Mouse (Mus musculus): ENCODE results near the gene Itsn1. TPM values are rescaled to one million over a fixed set of nuclear protein-coding genes. Genes with fewer than 3 reads are reported as not detected.

Itsn1 gene
- polyA plus RNA-seq, 1 experiment from 2014 or later: 60.2 TPM

DNA sequence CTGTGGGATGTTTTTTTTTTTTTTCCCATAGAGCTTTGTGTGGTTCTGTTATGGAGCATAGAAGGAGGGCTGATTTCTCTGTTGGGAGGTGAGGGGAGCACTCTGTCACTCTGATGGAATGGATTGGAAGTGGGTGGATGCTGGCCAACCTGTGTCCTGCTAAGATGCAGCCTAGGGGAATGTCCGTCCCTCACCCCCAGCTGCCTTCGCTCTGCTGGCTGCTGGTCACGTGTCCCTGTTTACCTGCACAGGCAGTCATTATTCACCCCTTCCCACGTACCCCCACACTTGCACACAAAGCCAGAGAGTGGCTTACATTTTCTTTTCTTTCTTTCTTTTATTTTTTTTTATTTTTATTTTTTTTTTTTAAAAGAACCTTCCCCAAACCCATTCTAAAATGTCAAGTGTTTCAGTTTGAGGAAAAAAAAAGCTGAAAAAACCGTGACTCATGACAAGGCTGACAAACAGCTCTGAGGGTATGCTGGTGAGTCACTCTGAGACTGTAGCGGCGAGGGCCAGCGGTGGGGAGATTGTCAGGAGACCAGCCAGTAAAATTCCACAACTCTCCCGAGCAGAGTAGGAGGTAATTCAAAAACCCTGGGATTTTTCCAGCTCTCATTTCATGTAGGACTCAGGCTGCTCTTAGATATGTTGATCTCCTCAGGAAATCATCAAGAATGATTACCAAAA is 233.3 kb downstream of the Itsn1 start:
- no peaks in the 10 kb centered on the region for H3K27me3 ChIP-seq
- peak overlapping the region; percentile 48 for H3K4me2 ChIP-seq
- no peaks in the 10 kb centered on the region for H3K36me3 ChIP-seq
- H3K4me3 ChIP-seq: peak overlapping the region; percentile 0; the same call in 1 of the 2 replicates
- H3K4me1 ChIP-seq (replicated peaks): peaks cover 31% of the 10 kb centered on the region
- no peaks in the 10 kb centered on the region for H3K9me3 ChIP-seq
- H3K27ac ChIP-seq (replicated peaks): peak overlapping the region; percentile 94
- WGBS: 3% methylated on average over 9 of the region's 9 CpGs
- ATAC-seq (ENCODE audit: low FRiP score, low read depth): peak; percentile 63; the same call in 1 of the 2 replicates
- no peak overlapping the region for H3K9ac ChIP-seq

DNA sequence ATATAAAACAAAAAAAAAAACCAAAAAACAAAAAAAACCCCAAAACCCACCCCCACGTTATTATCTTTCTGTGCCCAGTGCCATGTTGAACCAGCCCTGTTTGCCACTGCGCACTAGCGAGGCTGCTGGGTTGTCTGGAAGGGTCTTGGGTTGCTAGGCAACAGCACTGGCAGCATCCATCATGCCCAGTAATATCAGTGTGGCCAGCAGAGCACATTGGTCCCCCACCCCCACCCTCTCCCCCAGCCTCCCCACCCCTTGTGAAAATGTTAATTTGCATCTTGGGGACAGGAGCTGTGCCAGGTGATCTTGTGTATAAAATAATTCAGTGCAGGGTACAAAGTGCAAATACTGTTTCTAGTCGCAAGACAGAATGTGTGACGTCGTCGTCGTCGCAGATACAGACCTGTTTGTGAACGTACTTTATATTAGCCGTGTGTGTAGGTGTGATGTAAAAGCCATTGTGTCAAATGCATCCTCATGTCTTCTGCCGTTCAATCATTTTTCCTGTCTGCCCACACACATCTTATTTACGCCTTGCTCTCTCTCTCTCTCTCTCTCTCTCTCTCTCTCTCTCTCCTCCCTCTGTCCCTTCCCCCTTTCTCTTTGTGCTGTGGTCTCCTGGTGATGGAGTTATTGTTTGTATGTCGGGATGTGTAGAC is 233.9 kb downstream of the Itsn1 start:
- Histone ChIP-seq H3K9me3 (no peaks in the 10 kb centered on the region), H3K36me3 (no peaks in the 10 kb centered on the region), H3K4me2 (peak overlapping the region; percentile 48), H3K4me1 (replicated peaks) (peaks cover 31% of the 10 kb centered on the region), H3K4me3 (peak overlapping the region; percentile 0; the same call in 1 of the 2 replicates), H3K9ac (no peak overlapping the region), H3K27ac (replicated peaks) (peak overlapping the region; percentile 94), H3K27me3 (no peaks in the 10 kb centered on the region)
- WGBS: 11% methylated on average over 14 of the region's 14 CpGs
- ATAC-seq (ENCODE audit: low FRiP score, low read depth): peak; percentile 97

DNA sequence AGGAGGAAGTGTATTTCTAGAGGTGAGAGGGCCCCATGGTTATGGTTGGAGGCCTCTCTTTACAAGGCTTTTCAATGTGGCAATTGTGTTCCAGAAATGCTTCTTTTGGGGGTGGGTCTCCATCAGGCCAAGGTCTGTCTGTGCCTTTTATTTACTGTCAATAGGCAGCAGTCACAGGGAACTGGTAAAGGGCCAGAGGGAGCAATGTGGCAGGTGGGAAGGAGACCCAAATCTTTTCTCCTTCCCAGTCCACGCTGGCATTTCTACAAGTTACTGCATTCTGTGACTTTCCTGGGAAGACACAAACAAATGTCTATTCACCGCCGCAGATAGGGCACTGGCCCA is 234.4 kb downstream of the Itsn1 start:
- Histone ChIP-seq H3K36me3 (no peaks in the 10 kb centered on the region), H3K27me3 (no peaks in the 10 kb centered on the region), H3K4me1 (replicated peaks) (peaks cover 31% of the 10 kb centered on the region), H3K9ac (no peak overlapping the region), H3K9me3 (no peaks in the 10 kb centered on the region), H3K4me3 (no peak overlapping the region), H3K4me2 (no peak overlapping the region), H3K27ac (replicated peaks) (peak overlapping the region; percentile 94)
- 0 out of 2 replicates have a peak, but pooled peaks have one; percentile 7 for ATAC-seq (ENCODE audit: low FRiP score, low read depth)
- WGBS: 40% methylated on average over 3 of the region's 3 CpGs

DNA sequence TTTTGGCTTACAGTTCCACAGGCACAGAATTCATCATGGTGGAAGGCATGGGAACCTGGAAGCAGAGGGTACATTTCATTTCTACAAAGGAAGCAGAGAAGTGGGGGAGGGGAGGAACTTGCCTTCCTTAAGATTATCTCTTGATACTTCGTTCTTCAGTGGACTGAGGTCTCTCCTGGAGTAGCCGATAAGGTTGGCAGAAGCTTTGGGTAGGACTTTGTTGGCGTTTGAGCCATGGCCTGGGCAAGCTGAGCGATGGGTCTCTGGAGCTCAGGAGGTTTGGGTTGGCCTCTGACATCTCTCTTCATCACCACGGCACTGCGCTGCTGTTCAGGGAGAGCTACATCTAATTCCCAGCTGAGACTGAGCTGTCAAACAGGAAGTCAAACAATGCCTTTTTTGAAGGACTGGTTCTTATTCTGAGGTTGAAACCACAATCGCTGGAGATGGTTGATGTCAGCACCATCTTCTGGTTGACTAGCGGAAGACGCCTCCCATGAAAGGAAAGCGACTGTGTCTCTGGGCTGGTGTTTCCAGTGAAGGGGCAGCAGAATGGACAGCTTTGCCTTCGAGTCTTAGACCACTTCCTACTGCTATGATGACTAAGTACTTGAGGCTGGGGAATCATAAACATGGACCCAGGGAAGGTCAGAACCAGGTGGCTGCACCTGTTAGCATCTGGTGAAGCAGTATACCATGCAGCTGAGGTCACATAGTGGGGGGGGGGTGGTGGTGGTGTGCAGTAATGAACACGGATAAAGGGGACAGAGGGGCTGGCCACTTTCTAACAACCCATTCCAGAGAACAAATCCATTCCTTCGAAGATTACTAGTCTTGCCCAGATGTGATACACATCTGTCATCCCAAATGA is 235.5 kb downstream of the Itsn1 start:
- Histone ChIP-seq H3K9ac (no peak overlapping the region), H3K36me3 (no peaks in the 10 kb centered on the region), H3K4me1 (replicated peaks) (peaks cover 31% of the 10 kb centered on the region), H3K4me2 (no peak overlapping the region), H3K4me3 (no peak overlapping the region), H3K27me3 (no peaks in the 10 kb centered on the region), H3K27ac (replicated peaks) (peak overlapping the region; percentile 94), H3K9me3 (no peaks in the 10 kb centered on the region)
- ATAC-seq (ENCODE audit: low FRiP score, low read depth): no peak
- 84% methylated on average over 13 of the region's 13 CpGs for WGBS

DNA sequence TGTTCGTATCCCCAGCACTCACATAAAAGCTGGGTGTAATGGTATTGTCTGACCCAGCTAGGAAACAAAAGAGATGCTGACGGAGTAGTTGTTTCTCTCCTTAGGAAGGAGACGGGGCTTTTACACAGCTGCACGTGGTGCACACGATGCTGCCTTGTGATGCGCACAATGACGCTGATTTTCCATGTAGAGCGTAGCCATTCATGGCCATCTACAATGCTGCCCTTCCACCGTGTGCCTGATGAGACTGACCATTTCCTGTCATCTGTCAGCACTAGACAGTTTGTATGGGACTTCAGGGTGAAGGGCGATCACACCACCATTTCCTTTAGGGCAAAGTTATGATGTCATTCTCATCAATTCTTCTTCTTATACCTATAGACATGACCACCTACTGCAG is 239.6 kb downstream of the Itsn1 start:
- ATAC-seq (ENCODE audit: low FRiP score, low read depth): no peak
- no peak overlapping the region for H3K27ac ChIP-seq (replicated peaks)
- no peaks in the 10 kb centered on the region for H3K27me3 ChIP-seq
- H3K9me3 ChIP-seq: no peaks in the 10 kb centered on the region
- H3K4me2 ChIP-seq: no peak overlapping the region
- H3K9ac ChIP-seq: no peak overlapping the region
- H3K4me3 ChIP-seq: no peak overlapping the region
- no peaks in the 10 kb centered on the region for H3K36me3 ChIP-seq
- WGBS: 58% methylated on average over 10 of the region's 10 CpGs
- H3K4me1 ChIP-seq (replicated peaks): peaks cover 11% of the 10 kb centered on the region

DNA sequence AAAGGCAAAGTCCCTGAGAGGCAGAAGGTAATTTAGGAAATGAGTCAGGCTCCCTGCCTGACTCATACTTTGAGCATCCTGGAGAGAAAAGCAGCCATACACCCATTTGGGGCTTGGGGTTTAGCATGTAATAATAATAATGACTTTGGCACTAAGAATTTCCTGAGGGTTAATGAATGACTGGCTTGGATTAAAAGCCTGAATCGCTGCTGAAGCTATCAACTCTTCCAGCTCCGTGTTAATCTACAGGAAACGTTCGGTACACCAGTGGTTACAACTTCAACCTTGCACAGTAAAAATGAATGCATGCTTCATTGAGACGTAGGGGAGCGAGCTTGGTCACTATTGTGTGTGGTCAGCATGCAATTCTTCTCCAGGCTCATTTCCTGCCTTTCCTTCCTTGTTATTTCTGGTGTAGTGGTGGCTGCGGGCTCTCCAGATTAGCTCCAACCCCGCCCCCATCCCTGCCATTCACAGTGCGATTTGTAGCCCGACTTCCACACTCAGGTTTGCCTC is 240.5 kb downstream of the Itsn1 start:
- no peaks in the 10 kb centered on the region for H3K36me3 ChIP-seq
- no peak overlapping the region for H3K27ac ChIP-seq (replicated peaks)
- H3K9ac ChIP-seq: no peak overlapping the region
- WGBS: 54% methylated on average over 10 of the region's 10 CpGs
- no peaks in the 10 kb centered on the region for H3K27me3 ChIP-seq
- no peaks in the 10 kb centered on the region for H3K9me3 ChIP-seq
- H3K4me1 ChIP-seq (replicated peaks): 0 out of 2 replicates have a peak, but pooled peaks cover 3% of the 10 kb centered on the region
- H3K4me2 ChIP-seq: no peak overlapping the region
- ATAC-seq (ENCODE audit: low FRiP score, low read depth): no peak
- H3K4me3 ChIP-seq: no peak overlapping the region

Small RNA genes lying within 50 kb of the gene (microRNA-seq; reads per million reads assigned to microRNA genes)
- not detected for gene Gm27773

Other genes with a start within 250 kb of the Itsn1 start
- gene Ifnar1, start 244.0 kb upstream of the Itsn1 start, polyA plus RNA-seq (2015; fragmentation: Nextera tagmentation; extraction: Ambion mirVana): 48.3 and 51.4 TPM in 2 replicates
- gene Ifngr2, start 182.2 kb upstream of the Itsn1 start, polyA plus RNA-seq (2015; fragmentation: Nextera tagmentation; extraction: Ambion mirVana): 105 and 106 TPM in 2 replicates
- gene Tmem50b, start 131.5 kb upstream of the Itsn1 start, polyA plus RNA-seq (2015; fragmentation: Nextera tagmentation; extraction: Ambion mirVana): 99.3 and 105 TPM in 2 replicates
- 5.6 and 5.8 TPM in 2 replicates for gene Dnajc28, start 110.3 kb upstream of the Itsn1 start, polyA plus RNA-seq (2015; fragmentation: Nextera tagmentation; extraction: Ambion mirVana)
- gene Gart, start 82.3 kb upstream of the Itsn1 start, polyA plus RNA-seq (2015; fragmentation: Nextera tagmentation; extraction: Ambion mirVana): 56.7 and 59.1 TPM in 2 replicates
- 110 and 114 TPM in 2 replicates for gene Son, start 81.8 kb upstream of the Itsn1 start, polyA plus RNA-seq (2015; fragmentation: Nextera tagmentation; extraction: Ambion mirVana)
- gene Donson, start 40.5 kb upstream of the Itsn1 start, polyA plus RNA-seq (2015; fragmentation: Nextera tagmentation; extraction: Ambion mirVana): 19.7 and 21.1 TPM in 2 replicates
- gene Cryzl1, start 306 bp upstream of the Itsn1 start, polyA plus RNA-seq (2015; fragmentation: Nextera tagmentation; extraction: Ambion mirVana): 92.8 and 93.4 TPM in 2 replicates